Mouse (Mus musculus) urinary bladder, postnatal 10 days (tissue): ENCODE measurements around the gene Olfr481.

ENCODE experiments used
- DNase-seq: peaks from one replicate; pipeline ENCODE4 v3.0.0; 2022; ENCODE audit warnings: low spot score

The Olfr481 gene

DNA sequence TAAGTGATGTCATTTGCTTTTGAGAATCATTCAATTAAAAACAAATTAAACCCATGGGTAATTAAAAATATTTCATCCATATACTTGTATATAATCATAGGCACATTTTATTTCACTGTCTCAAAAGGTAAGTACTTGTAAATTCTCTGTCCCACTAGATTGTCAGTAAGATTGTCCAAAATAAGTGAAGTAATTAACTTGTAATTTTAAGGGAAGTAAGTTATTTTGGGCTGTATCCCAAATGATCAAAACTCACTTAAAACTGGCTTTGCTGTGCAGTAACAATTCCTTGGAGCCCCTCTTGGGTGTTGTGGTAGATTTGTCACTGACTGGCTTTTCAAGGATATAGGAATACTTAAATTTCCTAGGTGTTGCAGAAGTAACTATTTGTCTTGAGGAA is at the start of gene Olfr481:
Olfr481 (plus strand) TSS at position 301 of the 400 bp plus-strand sequence.
- no peak for DNase-seq

DNA sequence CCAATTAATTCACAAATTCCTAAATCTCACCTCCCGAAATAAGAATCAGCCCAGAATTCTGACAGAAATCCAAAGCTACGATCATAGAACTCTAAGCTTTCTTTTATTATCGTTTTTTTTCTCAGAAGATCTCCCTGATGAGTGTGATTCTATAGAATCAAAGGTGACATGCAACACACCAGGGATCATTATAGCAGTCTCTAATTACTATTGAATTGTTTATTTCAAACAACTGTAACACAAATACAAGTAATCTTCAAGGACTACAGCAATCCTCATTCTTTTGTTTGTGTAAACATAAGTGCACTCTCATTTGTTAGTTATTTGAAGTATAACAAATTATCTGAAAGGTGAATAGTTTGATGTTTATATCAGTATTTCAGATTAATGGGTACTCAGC is 45.8 kb upstream of the Olfr481 start, which contains the start of gene Olfr478:
Olfr478 (minus strand) TSS at position 101 of the 400 bp plus-strand sequence.
- DNase-seq = no peak

DNA sequence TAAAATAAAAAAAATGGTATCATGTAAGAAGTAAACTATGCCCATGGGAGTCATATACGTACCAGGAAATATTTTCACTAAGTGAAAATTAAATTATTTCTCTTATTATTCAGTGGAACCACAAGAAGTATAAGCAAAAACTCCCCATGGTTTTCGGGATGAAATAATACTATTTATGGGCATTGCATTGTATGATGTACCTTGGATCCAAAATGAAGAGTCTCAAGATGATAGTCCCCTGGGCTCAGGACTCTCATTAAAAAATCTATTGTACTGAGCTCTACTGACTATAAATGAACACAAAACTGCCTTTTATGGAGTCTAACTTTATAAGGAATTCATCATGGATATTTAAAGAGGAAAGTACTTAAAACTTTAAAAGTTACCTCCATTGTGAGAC is 29.3 kb upstream of the Olfr481 start, which contains the start of gene Olfr479:
Olfr479 (plus strand) TSS at position 301 of the 400 bp plus-strand sequence.
- no peak for DNase-seq

GRCm38 (mm10) chr7:108067246-108067645 is 12.4 kb upstream of the Olfr481 start, which contains the start of gene Olfr480:
Gene Olfr480 (minus strand): TSS chr7:108067346.
- DNase-seq = no peak

DNA sequence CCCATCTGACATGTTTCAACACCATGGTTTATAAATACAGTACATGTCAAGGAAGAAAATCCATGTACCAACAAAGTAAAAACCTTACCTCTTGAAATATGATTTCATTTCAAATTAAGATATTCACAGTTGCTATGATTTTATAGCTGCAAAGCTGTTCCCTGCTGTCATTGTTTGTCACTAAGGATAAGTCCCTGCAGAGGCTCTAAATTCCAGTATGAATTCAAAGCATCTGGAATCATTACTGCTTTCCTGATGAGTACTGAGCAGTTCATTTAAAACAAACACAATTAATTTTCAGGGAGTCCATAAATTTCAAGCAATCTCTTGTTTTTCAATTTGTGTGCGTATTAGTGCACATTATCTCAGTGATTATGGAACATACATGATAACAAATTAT is 17.8 kb downstream of the Olfr481 start, which contains the start of gene Olfr482:
Olfr482 (minus strand) TSS at position 101 of the 400 bp plus-strand sequence.
- DNase-seq = no peak

GRCm38 (mm10) chr7:108100549-108100948 is 20.9 kb downstream of the Olfr481 start, which contains the start of gene Olfr483:
Gene Olfr483 (plus strand): TSS chr7:108100849.
- DNase-seq = no peak

DNA sequence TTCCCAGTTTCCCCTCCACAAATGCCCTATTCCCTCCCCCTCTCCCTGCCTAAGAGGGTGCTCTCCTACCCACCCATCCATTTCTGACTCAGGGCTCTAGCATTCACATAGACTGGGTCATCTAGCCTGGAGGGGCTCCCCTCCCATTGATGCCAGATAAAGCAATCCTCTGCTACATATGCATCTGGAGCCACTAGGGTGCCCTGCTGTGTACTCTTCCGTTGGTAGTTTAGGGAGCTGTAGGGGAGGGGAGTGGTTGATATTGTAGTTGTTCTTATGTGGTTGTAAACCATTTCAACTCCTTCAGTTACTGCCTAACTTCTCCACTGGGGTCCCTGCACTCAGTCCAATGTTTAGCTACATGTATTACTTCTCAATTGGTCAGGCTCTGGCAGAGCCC is 41.0 kb downstream of the Olfr481 start:
- DNase-seq = no peak

DNA sequence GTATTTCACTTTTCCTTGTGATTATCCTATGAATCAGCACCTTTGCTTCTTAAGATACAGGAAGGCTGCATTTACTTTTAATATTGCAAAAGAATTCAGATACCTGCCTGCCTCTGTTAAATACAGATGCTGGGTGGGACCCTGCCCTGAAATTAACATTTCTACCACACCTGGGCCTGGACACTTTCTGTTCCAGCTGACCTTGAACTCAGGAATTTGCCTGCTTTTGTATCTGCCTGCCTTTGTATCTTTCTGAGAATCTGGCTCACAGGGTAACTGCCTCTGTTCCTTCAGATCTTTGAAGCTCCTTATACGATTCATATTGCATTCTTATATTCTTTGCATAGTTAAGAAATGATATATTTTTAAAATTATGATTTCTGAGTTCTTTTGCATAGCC is 41.8 kb downstream of the Olfr481 start:
- DNase-seq = no peak

DNA sequence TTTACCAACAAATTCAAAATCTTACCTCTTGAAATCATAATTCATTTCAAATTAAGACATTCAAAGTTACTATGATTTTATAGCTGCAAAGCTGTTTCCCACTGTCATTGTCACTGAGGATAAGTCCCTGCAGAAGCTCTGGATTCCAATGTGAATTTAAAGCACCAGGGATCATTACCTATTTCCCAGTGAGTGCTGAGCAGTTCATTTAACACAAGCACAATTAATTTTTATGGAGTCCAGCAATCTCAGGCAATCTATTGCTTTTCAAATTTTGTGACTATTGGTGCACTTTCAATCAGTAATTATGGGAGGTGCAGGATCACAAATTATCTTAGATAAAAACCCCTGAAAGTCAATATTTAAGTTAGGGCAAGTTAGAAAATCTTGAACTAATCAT is 47.7 kb downstream of the Olfr481 start, which contains the start of gene Olfr484:
Olfr484 (minus strand) TSS at position 101 of the 400 bp plus-strand sequence.
- DNase-seq = no peak
